Mouse (Mus musculus) small intestine, adult 2 months (tissue): Measurements from ENCODE around the gene Tpm1.

ENCODE experiments used
- CTCF ChIP-seq: fragments of 200-500 bp; IDR thresholded peaks from 2 replicates; pipeline ENCODE4 v1.5.1; 2012; ENCODE audit warnings: low read depth, mild to moderate bottlenecking, control low read depth, inconsistent platforms, low read length, moderate library complexity, mixed read lengths; ENCODE audit not compliant: insufficient replicate concordance, insufficient read length; ENCODE audit errors: extremely low read depth
- POLR2A ChIP-seq: fragments of 200-500 bp; IDR thresholded peaks from 2 replicates; pipeline ENCODE4 v1.6.1; 2012; ENCODE audit warnings: low read depth, mild to moderate bottlenecking, control low read depth, inconsistent platforms, low read length, moderate library complexity

- TF ChIP-seq CTCF (no peak), POLR2A (no peak)
Measured at GRCm38 (mm10) chr9:66988198-66988887, 60.9 kb downstream of the Tpm1 start.
